Mouse (Mus musculus) hematopoietic multipotent progenitor cell, adult 10-12 weeks (in vitro differentiated cells): ENCODE results near the gene Spz1. TPM values are rescaled to one million over a fixed set of nuclear protein-coding genes. Genes with fewer than 3 reads are reported as not detected.

Experiments
- polyA plus RNA-seq: library from polyadenylated mRNA; stranded (reverse); fragments of >175 nt; gene quantifications from 2 replicates; pipeline ENCODE4 v1.2.3, GENCODE M21; 2012; ENCODE audit warnings: low replicate concordance

Gene Spz1
- polyA plus RNA-seq, result not detected in 2 replicates

DNA sequence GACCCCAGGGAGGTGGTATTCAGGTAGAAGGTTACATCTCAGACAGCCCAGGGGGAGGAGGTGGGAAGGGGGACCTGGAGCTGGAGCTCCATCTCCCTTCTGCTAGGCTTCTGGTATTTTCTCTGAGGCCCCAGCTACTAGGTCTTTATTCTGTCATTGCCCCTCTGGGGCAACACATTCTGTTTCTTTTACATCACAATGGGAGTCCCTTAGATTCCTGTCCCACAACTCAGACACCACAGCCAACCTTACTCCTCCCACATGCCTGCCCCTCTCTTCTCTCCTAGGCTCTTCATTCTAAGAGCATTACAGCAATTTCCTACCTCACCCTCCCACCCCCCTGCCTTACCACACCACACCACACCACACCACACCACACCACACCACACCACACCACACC is at the start of gene Spz1:
Spz1 (minus strand) TSS at position 101 of the 400 bp plus-strand sequence.

DNA sequence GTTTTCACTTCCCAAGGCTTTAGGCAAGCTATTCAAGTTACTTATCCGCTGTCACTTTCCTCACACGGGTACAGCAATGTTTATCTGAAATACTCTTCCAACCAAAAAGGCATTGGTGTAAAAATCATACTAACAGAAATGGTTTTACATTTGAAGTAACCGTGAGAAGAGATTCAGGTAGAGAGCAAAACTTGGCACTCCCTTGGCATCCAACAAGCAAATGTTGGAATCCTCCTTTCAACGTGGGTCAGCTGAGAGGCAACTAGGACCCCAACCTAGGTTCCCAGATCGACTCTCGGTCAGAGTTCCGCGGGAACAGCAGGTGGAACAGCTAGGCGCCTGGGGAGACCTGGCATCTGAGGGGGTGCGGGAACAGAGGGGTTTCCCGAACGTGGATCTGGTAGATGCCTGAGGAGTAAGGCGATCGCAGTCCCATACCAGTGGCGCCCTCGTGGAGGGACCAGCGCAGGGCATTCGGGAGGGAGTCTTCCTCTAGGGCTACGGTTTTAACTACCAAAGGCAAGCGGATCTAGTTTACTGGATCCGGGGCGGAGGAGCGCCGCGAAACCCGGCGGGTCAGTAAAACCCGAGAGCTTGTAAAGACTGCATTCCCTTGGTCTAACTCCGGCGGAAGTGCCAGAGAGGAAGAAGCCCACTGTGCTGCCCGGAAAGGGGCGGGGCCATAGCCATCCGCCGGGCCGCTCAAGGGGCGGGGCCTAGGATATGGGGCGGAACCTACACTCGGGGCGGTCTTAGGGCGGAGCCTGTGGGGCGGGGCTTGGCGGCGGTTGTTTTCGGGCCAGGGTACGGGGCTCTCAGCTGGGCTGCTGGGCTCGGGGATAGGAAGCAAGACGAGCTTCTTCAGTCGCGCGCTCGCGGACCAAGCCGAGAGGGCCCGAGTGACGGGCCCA is 34.6 kb upstream of the Spz1 start, which contains the start of gene Serinc5:
Serinc5 (plus strand) TSS at position 781 of the 911 bp plus-strand sequence.

GRCm38 (mm10) chr13:92530721-92531211 is 45.2 kb downstream of the Spz1 start, which contains the start of gene Zfyve16:
TSS of gene Zfyve16 (minus strand) at chr13:92530868.

Other genes with a start within 250 kb of the Spz1 start
- 0.39 and 0.43 TPM in 2 replicates for gene Dhfr, start 221.4 kb downstream of the Spz1 start, polyA plus RNA-seq
- 16.1 and 16.6 TPM in 2 replicates for gene Msh3, start 221.2 kb downstream of the Spz1 start, polyA plus RNA-seq
- gene Ankrd34b, start 150.3 kb downstream of the Spz1 start, polyA plus RNA-seq, result not detected in 2 replicates
- gene Fam151b, start 92.2 kb downstream of the Spz1 start, polyA plus RNA-seq, result 0.12 and 0.40 TPM in 2 replicates
- gene Zfyve16, start 45.3 kb downstream of the Spz1 start, polyA plus RNA-seq, result 1.3 and 1.7 TPM in 2 replicates
- gene Serinc5, start 34.9 kb upstream of the Spz1 start, polyA plus RNA-seq, result 9.5 and 10.8 TPM in 2 replicates
- 0.04 TPM in 1 of 2 replicates, not detected in the other for gene Thbs4, start 218.6 kb upstream of the Spz1 start, polyA plus RNA-seq